Mouse (Mus musculus) embryo, embryonic 10 days (tissue): Measurements from ENCODE around the gene Ppp1r10.

Experiments used
- DNase-seq: peaks from one replicate; pipeline ENCODE4 v3.0.0-alpha.2; 2015; ENCODE audit warnings: low spot score

Ppp1r10 gene

GRCm38 (mm10) chr17:35916297-35917142 lies at the start of gene Ppp1r10, which contains the start of gene Mrps18b:
TSS of gene Ppp1r10 (plus strand) at chr17:35916434.
TSS of gene Mrps18b (minus strand) at chr17:35916389.
- DNase-seq: peak; percentile 100

GRCm38 (mm10) chr17:35866911-35867890 lies 49.0 kb upstream of the Ppp1r10 start:
- peak; percentile 52 for DNase-seq

- no peak for DNase-seq
These were observed 47.9 kb upstream of the Ppp1r10 start for GRCm38 (mm10) chr17:35868165-35868820.

GRCm38 (mm10) chr17:35868961-35869345 lies 47.3 kb upstream of the Ppp1r10 start:
- no peak for DNase-seq

GRCm38 (mm10) chr17:35869346-35870067 lies 46.7 kb upstream of the Ppp1r10 start:
- peak; percentile 80 for DNase-seq

- DNase-seq: no peak
These were observed 45.9 kb upstream of the Ppp1r10 start for GRCm38 (mm10) chr17:35870151-35870883.

GRCm38 (mm10) chr17:35870884-35871696 lies 45.1 kb upstream of the Ppp1r10 start:
- peak; percentile 33 for DNase-seq

- DNase-seq: peak; percentile 93
These were observed 42.3 kb upstream of the Ppp1r10 start for GRCm38 (mm10) chr17:35873774-35874519.

GRCm38 (mm10) chr17:35874721-35875120 lies 41.5 kb upstream of the Ppp1r10 start:
- no peak for DNase-seq

GRCm38 (mm10) chr17:35879245-35880057 lies 36.8 kb upstream of the Ppp1r10 start, which contains the start of gene Dhx16:
TSS of gene Dhx16 (plus strand) at chr17:35879819.
- DNase-seq: peak; percentile 97

GRCm38 (mm10) chr17:35882924-35883323 lies 33.3 kb upstream of the Ppp1r10 start:
- no peak for DNase-seq

- no peak for DNase-seq
These were observed 32.5 kb upstream of the Ppp1r10 start for GRCm38 (mm10) chr17:35883777-35884176.

- no peak for DNase-seq
These were observed 28.5 kb upstream of the Ppp1r10 start for GRCm38 (mm10) chr17:35887725-35888124.

- DNase-seq: peak; percentile 88
These were observed 19.2 kb upstream of the Ppp1r10 start, which contains the start of gene 2310061I04Rik for GRCm38 (mm10) chr17:35896781-35897643. TSS of gene 2310061I04Rik (minus strand) at chr17:35897431.

GRCm38 (mm10) chr17:35897644-35898573 lies 18.3 kb upstream of the Ppp1r10 start:
- DNase-seq: peak; percentile 13

GRCm38 (mm10) chr17:35900636-35901035 lies 15.6 kb upstream of the Ppp1r10 start:
- DNase-seq: no peak
